Mouse (Mus musculus) embryonic fibroblast, embryonic 13.5 days (primary cell): ENCODE data around the gene Gramd1b.

Source experiments
- CTCF ChIP-seq: IDR thresholded peaks from 2 replicates; pipeline ENCODE4 v1.5.1; 2011; ENCODE audit warnings: mild to moderate bottlenecking, control low read depth, low read length, moderate library complexity, borderline replicate concordance; ENCODE audit not compliant: insufficient read depth
- POLR2A ChIP-seq: IDR thresholded peaks from 2 replicates; pipeline ENCODE4 v1.6.1; 2011; ENCODE audit warnings: low read depth, mild to moderate bottlenecking, control low read depth, low read length, moderate library complexity

DNA sequence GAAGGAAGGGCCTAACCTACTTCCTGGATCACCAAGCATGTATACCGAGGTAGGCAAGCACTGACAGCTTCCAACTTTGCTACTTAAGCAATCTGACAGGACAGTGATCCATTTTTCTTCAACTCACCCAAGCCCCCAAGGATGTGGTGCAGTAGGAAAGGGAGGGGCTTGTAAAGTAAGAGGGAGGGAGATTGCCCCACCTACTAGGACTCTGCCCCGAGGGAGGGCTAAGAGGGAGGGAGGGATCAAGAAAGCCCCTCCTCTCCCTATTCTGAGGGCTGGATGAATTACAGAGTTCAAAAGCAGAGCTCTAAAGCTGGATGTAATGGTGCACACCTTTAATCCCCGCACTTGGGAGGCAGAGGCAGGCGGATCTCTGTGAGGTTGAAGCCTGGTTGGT is 117.6 kb downstream of the Gramd1b start:
- TF ChIP-seq CTCF (no peak), POLR2A (no peak)
